Mouse (Mus musculus): ENCODE results near the gene Dars2. TPM values are rescaled to one million over a fixed set of nuclear protein-coding genes. Genes with fewer than 3 reads are reported as not detected.

Gene Dars2
- 10 to 100 TPM; 25.3 to 28.4 TPM for total RNA-seq (2021)
- long read RNA-seq, experiment 1, transcript Dars2-201 (17 exons, 3,619 nt) = major isoform, 25 of 33 reads
- long read RNA-seq, experiment 1, partial matches to known transcripts = 0 of 33 reads
- long read RNA-seq, experiment 1, other reads (novel, unspliced or antisense) = 7 of 33 reads
- long read RNA-seq, experiment 2, transcript Dars2-201 (17 exons, 3,619 nt) = major isoform, 9 of 13 reads
- long read RNA-seq, experiment 2, partial matches to known transcripts = 0 of 13 reads
- long read RNA-seq, experiment 2, other reads (novel, unspliced or antisense) = 4 of 13 reads

GRCm38 (mm10) chr1:161070352-161071271 is at the start of gene Dars2, which contains the start of gene Cenpl:
Gene Dars2 (minus strand): TSS chr1:161070658.
Gene Cenpl (plus strand): TSS chr1:161070713.
- DNase-seq = peak; percentile 98

GRCm38 (mm10) chr1:161114591-161114990 is 44.1 kb upstream of the Dars2 start:
- DNase-seq = no peak

GRCm38 (mm10) chr1:161109216-161109615 is 38.8 kb upstream of the Dars2 start:
- no peak for DNase-seq

- DNase-seq = no peak
Observed at GRCm38 (mm10) chr1:161103842-161104241, 33.4 kb upstream of the Dars2 start.

- DNase-seq = no peak
Observed at GRCm38 (mm10) chr1:161099721-161100405, 29.4 kb upstream of the Dars2 start.

GRCm38 (mm10) chr1:161077243-161077642 is 6.8 kb upstream of the Dars2 start:
- peak in 1 of 2 experiments; percentile 4 for DNase-seq

GRCm38 (mm10) chr1:161076238-161076637 is 5.8 kb upstream of the Dars2 start:
- DNase-seq = no peak

- no peak for DNase-seq
Observed at GRCm38 (mm10) chr1:161071272-161071620, 788 bp upstream of the Dars2 start.

- DNase-seq = no peak
Observed at GRCm38 (mm10) chr1:161063351-161063750, 7.1 kb downstream of the Dars2 start.

- no peak for DNase-seq
Observed at GRCm38 (mm10) chr1:161057164-161057563, 13.3 kb downstream of the Dars2 start.

- DNase-seq = no peak
Observed at GRCm38 (mm10) chr1:161046972-161047371, 23.5 kb downstream of the Dars2 start.

GRCm38 (mm10) chr1:161041261-161042020 is 29.0 kb downstream of the Dars2 start:
- no peak for DNase-seq

- DNase-seq = no peak
Observed at GRCm38 (mm10) chr1:161040855-161041254, 29.6 kb downstream of the Dars2 start.

- DNase-seq = no peak
Observed at GRCm38 (mm10) chr1:161040426-161040770, 30.1 kb downstream of the Dars2 start.

GRCm38 (mm10) chr1:161039741-161040425 is 30.6 kb downstream of the Dars2 start:
- no peak for DNase-seq

- DNase-seq = no peak
Observed at GRCm38 (mm10) chr1:161038968-161039721, 31.3 kb downstream of the Dars2 start.

- no peak for DNase-seq
Observed at GRCm38 (mm10) chr1:161038004-161038403, 32.5 kb downstream of the Dars2 start.

GRCm38 (mm10) chr1:161037599-161037998 is 32.9 kb downstream of the Dars2 start:
- no peak for DNase-seq

- no peak for DNase-seq
Observed at GRCm38 (mm10) chr1:161037026-161037425, 33.4 kb downstream of the Dars2 start.

- peak in 1 of 2 experiments; percentile 24 for DNase-seq
Observed at GRCm38 (mm10) chr1:161036411-161036841, 34.0 kb downstream of the Dars2 start.

Measured in heart, adult 18-20 months (tissue).